Mouse (Mus musculus): ENCODE results near the gene AB124611. TPM values are rescaled to one million over a fixed set of nuclear protein-coding genes. Genes with fewer than 3 reads are reported as not detected.

The AB124611 gene
- total and polyA plus RNA-seq, 2 experiments from 2014 or later = 0.15 to 1.00 TPM

GRCm38 (mm10) chr9:21498284-21498902, 27.6 kb upstream of the AB124611 start:
- Histone ChIP-seq H3K4me3 (ENCODE audit: low read depth, low read length) (no peak overlapping the region), H3K4me2 (ENCODE audit: low read depth, low read length) (no peak overlapping the region), H3K27me3 (ENCODE audit: control insufficient read depth, insufficient read depth, low read length) (no peaks in the 10 kb centered on the region), H3K4me1 (ENCODE audit: control insufficient read depth, insufficient read depth) (no peaks in the 10 kb centered on the region), H3K36me3 (replicated peaks; ENCODE audit: control insufficient read depth, insufficient read depth, low read length) (peaks cover 63% of the 10 kb centered on the region), H3K27ac (ENCODE audit: low read depth) (no peak overlapping the region), H3K9ac (replicated peaks; ENCODE audit: low read depth, low read length) (no peak overlapping the region), H3K9me3 (replicated peaks; ENCODE audit: control insufficient read depth, low read length) (no peaks in the 10 kb centered on the region)
- WGBS = 71% methylated on average over 12 of the region's 12 CpGs
- DNase-seq (ENCODE audit: low spot score) = no peak
- TF ChIP-seq EP300 (IDR thresholded peaks at IDR 0.05; ENCODE audit: low read depth) (no peak), CTCF (IDR thresholded peaks at IDR 0.05; ENCODE audit: low read depth) (no peak)
- ATAC-seq (ENCODE audit: insufficient read depth, low read depth) = no peak

GRCm38 (mm10) chr9:21503352-21503751, 22.6 kb upstream of the AB124611 start:
- H3K4me3 ChIP-seq (ENCODE audit: low read depth, low read length) = no peak overlapping the region
- 91% methylated on average over 8 of the region's 8 CpGs for WGBS
- no peak overlapping the region for H3K4me2 ChIP-seq (ENCODE audit: low read depth, low read length)
- no peaks in the 10 kb centered on the region for H3K4me1 ChIP-seq (ENCODE audit: control insufficient read depth, insufficient read depth)
- H3K9me3 ChIP-seq (replicated peaks; ENCODE audit: control insufficient read depth, low read length) = no peaks in the 10 kb centered on the region
- H3K27me3 ChIP-seq (ENCODE audit: control insufficient read depth, insufficient read depth, low read length) = no peaks in the 10 kb centered on the region
- ATAC-seq (ENCODE audit: insufficient read depth, low read depth) (no peak), DNase-seq (ENCODE audit: low spot score) (no peak)
- H3K9ac ChIP-seq (replicated peaks; ENCODE audit: low read depth, low read length) = no peak overlapping the region
- H3K27ac ChIP-seq (ENCODE audit: low read depth) = no peak overlapping the region
- TF ChIP-seq EP300 (IDR thresholded peaks at IDR 0.05; ENCODE audit: low read depth) (no peak), CTCF (IDR thresholded peaks at IDR 0.05; ENCODE audit: low read depth) (no peak)
- H3K36me3 ChIP-seq (replicated peaks; ENCODE audit: control insufficient read depth, insufficient read depth, low read length) = peaks cover 73% of the 10 kb centered on the region

GRCm38 (mm10) chr9:21505767-21506166, 20.2 kb upstream of the AB124611 start:
- H3K4me2 ChIP-seq (ENCODE audit: low read depth, low read length) = no peak overlapping the region
- H3K27me3 ChIP-seq (ENCODE audit: control insufficient read depth, insufficient read depth, low read length) = no peaks in the 10 kb centered on the region
- no peak overlapping the region for H3K9ac ChIP-seq (replicated peaks; ENCODE audit: low read depth, low read length)
- H3K36me3 ChIP-seq (replicated peaks; ENCODE audit: control insufficient read depth, insufficient read depth, low read length) = peaks cover 67% of the 10 kb centered on the region
- H3K4me1 ChIP-seq (ENCODE audit: control insufficient read depth, insufficient read depth) = peaks cover 12% of the 10 kb centered on the region; the same call in 1 of the 2 replicates
- no peak overlapping the region for H3K4me3 ChIP-seq (ENCODE audit: low read depth, low read length)
- H3K27ac ChIP-seq (ENCODE audit: low read depth) = no peak overlapping the region
- H3K9me3 ChIP-seq (replicated peaks; ENCODE audit: control insufficient read depth, low read length) = no peaks in the 10 kb centered on the region
- DNase-seq (ENCODE audit: low spot score) (no peak), ATAC-seq (ENCODE audit: insufficient read depth, low read depth) (no peak)
- TF ChIP-seq EP300 (IDR thresholded peaks at IDR 0.05; ENCODE audit: low read depth) (no peak), CTCF (IDR thresholded peaks at IDR 0.05; ENCODE audit: low read depth) (no peak)

- Histone ChIP-seq H3K27me3 (ENCODE audit: control insufficient read depth, insufficient read depth, low read length) (no peaks in the 10 kb centered on the region), H3K9me3 (replicated peaks; ENCODE audit: control insufficient read depth, low read length) (no peaks in the 10 kb centered on the region), H3K27ac (ENCODE audit: low read depth) (no peak overlapping the region), H3K4me2 (ENCODE audit: low read depth, low read length) (no peak overlapping the region), H3K36me3 (replicated peaks; ENCODE audit: control insufficient read depth, insufficient read depth, low read length) (peaks cover 57% of the 10 kb centered on the region), H3K4me3 (ENCODE audit: low read depth, low read length) (no peak overlapping the region), H3K4me1 (ENCODE audit: control insufficient read depth, insufficient read depth) (peaks cover 14% of the 10 kb centered on the region; the same call in 1 of the 2 replicates), H3K9ac (replicated peaks; ENCODE audit: low read depth, low read length) (no peak overlapping the region)
- DNase-seq (ENCODE audit: low spot score) (no peak), ATAC-seq (ENCODE audit: insufficient read depth, low read depth) (no peak)
- TF ChIP-seq EP300 (IDR thresholded peaks at IDR 0.05; ENCODE audit: low read depth) (no peak), CTCF (IDR thresholded peaks at IDR 0.05; ENCODE audit: low read depth) (no peak)
- 86% methylated on average over 15 of the region's 15 CpGs for WGBS
Measured at GRCm38 (mm10) chr9:21507753-21508430, 18.1 kb upstream of the AB124611 start.

- ATAC-seq (ENCODE audit: insufficient read depth, low read depth) = no peak
- H3K9me3 ChIP-seq (replicated peaks; ENCODE audit: control insufficient read depth, low read length) = no peaks in the 10 kb centered on the region
- no peak for TF ChIP-seq EP300 (IDR thresholded peaks at IDR 0.05; ENCODE audit: low read depth)
- TF ChIP-seq CTCF (IDR thresholded peaks at IDR 0.05; ENCODE audit: low read depth) = no peak
- peaks cover 14% of the 10 kb centered on the region; the same call in 1 of the 2 replicates for H3K4me1 ChIP-seq (ENCODE audit: control insufficient read depth, insufficient read depth)
- H3K4me2 ChIP-seq (ENCODE audit: low read depth, low read length) = peak overlapping the region; percentile 71
- no peaks in the 10 kb centered on the region for H3K27me3 ChIP-seq (ENCODE audit: control insufficient read depth, insufficient read depth, low read length)
- peak overlapping the region; percentile 54; the same call in 1 of the 2 replicates for H3K9ac ChIP-seq (replicated peaks; ENCODE audit: low read depth, low read length)
- no peak for DNase-seq (ENCODE audit: low spot score)
- H3K4me3 ChIP-seq (ENCODE audit: low read depth, low read length) = peak overlapping the region; percentile 79; the same call in 1 of the 2 replicates
- WGBS = 74% methylated on average over 7 of the region's 7 CpGs
- peaks cover 47% of the 10 kb centered on the region for H3K36me3 ChIP-seq (replicated peaks; ENCODE audit: control insufficient read depth, insufficient read depth, low read length)
- H3K27ac ChIP-seq (ENCODE audit: low read depth) = no peak overlapping the region
Measured at GRCm38 (mm10) chr9:21508871-21509404, 17.0 kb upstream of the AB124611 start.
